Mouse (Mus musculus) heart, embryonic 16.5 days (tissue): ENCODE results near the gene Tbc1d15. TPM values are rescaled to one million over a fixed set of nuclear protein-coding genes. Genes with fewer than 3 reads are reported as not detected.

Source experiments
- ATAC-seq: fragments of 200-750 bp; cut with Nextera tagmentation; replicated peaks from 2 replicates; pipeline ENCODE4 v1.8.0; 2017; ENCODE audit warnings: moderate number of reproducible peaks; ENCODE audit not compliant: insufficient read depth, low FRiP score; ENCODE audit errors: extremely low read depth
- H3K27ac ChIP-seq: fragments of 300-500 bp; sonication (generic); 2 replicates; pipeline ENCODE4 v1.5.1; 2014; ENCODE audit warnings: mild to moderate bottlenecking, low read length, control low read depth, moderate library complexity
- H3K27me3 ChIP-seq: fragments of 300-500 bp; sonication (generic); 2 replicates; pipeline ENCODE4 v1.6.1; 2014; ENCODE audit warnings: low read length, mixed read lengths; ENCODE audit not compliant: control insufficient read depth, insufficient read depth
- H3K36me3 ChIP-seq: fragments of 300-500 bp; sonication (generic); 2 replicates; pipeline ENCODE4 v1.6.1; 2014; ENCODE audit not compliant: control insufficient read depth, insufficient read depth
- H3K4me1 ChIP-seq: fragments of 300-500 bp; sonication (generic); 2 replicates; pipeline ENCODE4 v1.6.1; 2014; ENCODE audit warnings: low read length, mixed read lengths; ENCODE audit not compliant: control insufficient read depth, insufficient read depth
- H3K4me2 ChIP-seq: fragments of 300-500 bp; sonication (generic); 2 replicates; pipeline ENCODE4 v1.6.1; 2014; ENCODE audit warnings: low read depth, mild to moderate bottlenecking, control low read depth, low read length
- H3K4me3 ChIP-seq: fragments of 300-500 bp; sonication (generic); 2 replicates; pipeline ENCODE4 v1.5.1; 2014; ENCODE audit warnings: mild to moderate bottlenecking, control low read depth, low read length
- H3K9ac ChIP-seq: fragments of 300-500 bp; sonication (generic); 2 replicates; pipeline ENCODE4 v1.6.1; 2014; ENCODE audit warnings: low read length, control low read depth
- H3K9me3 ChIP-seq: fragments of 300-500 bp; sonication (generic); replicated peaks from 2 replicates; pipeline ENCODE4 v1.6.1; 2016; ENCODE audit warnings: low read length; ENCODE audit not compliant: control insufficient read depth
- WGBS: fragments of 180-500 bp; shearing (Covaris S2); extraction: QIAGEN DNeasy Blood & Tissue Kit; methylation state at CpG from one replicate; pipeline ENCODE4 v1.1.7; 2014; 5-methylcytosine and 5-hydroxymethylcytosine counted together
- polyA plus RNA-seq: library from polyadenylated mRNA; unstranded; fragments of >200 nt; fragmentation: Nextera tagmentation; extraction: Ambion mirVana; gene quantifications from 2 replicates; pipeline ENCODE4 v1.2.1, GENCODE M21; 2015

Gene Tbc1d15
- polyA plus RNA-seq, 1 experiment from 2014 or later: 42.2 TPM

DNA sequence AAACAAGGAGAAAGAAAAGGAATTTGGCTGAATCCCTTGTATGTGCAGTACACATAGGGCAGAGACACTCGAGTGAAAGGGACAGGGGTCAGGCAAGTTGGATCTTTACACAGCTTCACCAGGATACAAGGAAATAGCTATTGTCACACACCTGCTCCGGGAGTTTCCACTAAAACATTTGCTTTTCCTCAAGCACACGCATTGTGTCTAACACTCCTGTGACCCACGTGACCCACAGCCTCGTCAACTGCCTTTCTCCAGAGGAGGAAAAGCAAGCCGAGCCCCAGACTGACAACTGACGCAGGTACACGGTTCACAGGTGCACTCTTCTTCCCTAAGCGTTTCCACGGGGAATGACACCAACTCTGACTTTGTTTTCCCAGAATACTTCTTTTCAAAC is 32.9 kb upstream of the Tbc1d15 start:
- 69% methylated on average over 10 of the region's 10 CpGs for WGBS
- no peaks in the 10 kb centered on the region for H3K4me1 ChIP-seq

DNA sequence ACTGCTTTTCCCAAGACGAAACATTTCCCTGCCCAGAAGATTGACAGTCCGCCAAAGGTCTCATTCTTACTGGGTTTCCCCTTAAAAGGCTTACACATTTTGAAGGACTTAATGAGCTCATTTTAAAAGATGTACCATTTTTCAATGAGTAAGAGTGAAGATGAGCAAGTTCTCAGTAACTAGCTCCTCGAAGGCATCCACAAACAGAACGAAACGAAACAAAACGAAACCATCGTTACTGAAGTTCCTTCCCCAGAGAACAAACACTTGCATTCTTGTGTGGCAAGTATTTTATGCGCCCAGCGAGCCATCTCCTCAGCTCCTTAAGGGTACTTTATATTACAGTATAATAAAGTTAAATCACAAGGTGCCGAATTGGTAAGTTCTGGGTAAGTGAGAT is 30.1 kb upstream of the Tbc1d15 start:
- no peak for ATAC-seq
- Histone ChIP-seq H3K27ac (no peak overlapping the region), H3K9ac (no peak overlapping the region), H3K4me1 (no peaks in the 10 kb centered on the region), H3K36me3 (peaks cover 5% of the 10 kb centered on the region), H3K4me2 (no peak overlapping the region), H3K4me3 (no peak overlapping the region), H3K27me3 (no peaks in the 10 kb centered on the region), H3K9me3 (no peaks in the 10 kb centered on the region)
- 91% methylated on average over 10 of the region's 10 CpGs for WGBS

More for the DNA sequence above, 32.9 kb upstream of the Tbc1d15 start:
- Histone ChIP-seq H3K4me2 (no peak overlapping the region), H3K9me3 (no peaks in the 10 kb centered on the region), H3K9ac (no peak overlapping the region), H3K4me3 (no peak overlapping the region), H3K27me3 (no peaks in the 10 kb centered on the region), H3K36me3 (peaks cover 23% of the 10 kb centered on the region), H3K27ac (no peak overlapping the region)
- ATAC-seq: no peak

DNA sequence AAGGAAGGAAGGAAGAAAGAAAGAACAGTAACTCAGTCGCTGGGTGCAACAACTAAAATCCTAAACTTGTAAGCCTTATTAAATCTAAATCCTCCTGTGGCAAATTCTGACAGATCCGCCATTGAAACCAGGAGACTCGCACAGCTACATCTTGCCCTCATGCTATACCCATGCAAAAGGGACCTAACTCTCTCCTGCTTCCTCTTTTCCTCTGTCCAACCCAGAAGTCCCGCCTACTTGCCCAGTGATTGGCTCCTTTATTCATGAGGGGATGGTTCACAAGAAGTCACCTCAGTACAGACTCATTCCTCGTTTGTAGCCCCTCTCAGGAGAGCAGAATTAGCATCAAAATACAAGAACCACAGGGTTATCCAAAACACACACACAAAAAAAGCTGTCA is 20.4 kb upstream of the Tbc1d15 start:
- no peak overlapping the region for H3K27ac ChIP-seq
- no peak overlapping the region for H3K4me3 ChIP-seq
- H3K9me3 ChIP-seq: no peaks in the 10 kb centered on the region
- H3K4me1 ChIP-seq: no peaks in the 10 kb centered on the region
- no peak for ATAC-seq
- no peaks in the 10 kb centered on the region for H3K36me3 ChIP-seq
- WGBS: 55% methylated on average over 5 of the region's 5 CpGs
- no peak overlapping the region for H3K9ac ChIP-seq
- H3K27me3 ChIP-seq: no peaks in the 10 kb centered on the region
- H3K4me2 ChIP-seq: no peak overlapping the region

DNA sequence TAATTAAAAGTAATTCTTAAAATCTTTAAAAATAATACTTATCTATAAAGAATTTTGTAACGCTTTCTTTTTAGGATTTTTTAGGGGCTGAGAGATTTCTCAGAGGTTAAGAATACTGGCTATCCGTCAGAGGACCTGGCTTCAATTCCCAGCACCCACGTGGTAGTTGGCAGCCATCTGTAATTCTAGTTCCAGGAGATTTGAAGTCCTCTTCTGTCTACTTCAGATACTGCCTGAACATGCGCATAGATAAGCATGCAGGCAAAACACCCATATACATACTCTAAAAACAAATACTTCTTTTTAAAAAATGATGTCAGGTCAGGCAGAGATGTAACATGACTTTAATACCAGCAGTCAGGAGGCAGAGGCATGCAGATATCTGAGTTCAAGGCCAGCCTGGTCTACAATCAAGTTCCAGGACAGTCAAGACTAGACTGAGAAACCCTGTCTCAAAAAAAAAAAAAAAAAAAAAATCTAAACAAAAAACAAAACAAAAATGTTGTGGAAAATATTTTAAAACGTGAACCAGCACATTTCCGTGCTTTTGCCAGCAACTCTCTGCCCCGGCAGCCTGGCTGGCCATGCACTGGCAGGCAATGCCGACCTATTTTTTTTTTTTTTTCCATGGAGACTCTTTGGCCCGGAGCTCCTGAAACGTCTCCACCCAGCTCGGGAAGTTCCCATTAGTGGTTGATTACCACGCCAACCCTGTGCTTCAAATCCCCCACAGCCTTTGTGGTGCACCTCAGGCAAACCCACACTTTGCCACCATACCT is 19.5 kb upstream of the Tbc1d15 start:
- no peak overlapping the region for H3K4me3 ChIP-seq
- no peaks in the 10 kb centered on the region for H3K4me1 ChIP-seq
- no peak for ATAC-seq
- H3K27ac ChIP-seq: no peak overlapping the region
- no peak overlapping the region for H3K9ac ChIP-seq
- no peak overlapping the region for H3K4me2 ChIP-seq
- 82% methylated on average over 12 of the region's 12 CpGs for WGBS
- H3K36me3 ChIP-seq: no peaks in the 10 kb centered on the region
- H3K27me3 ChIP-seq: no peaks in the 10 kb centered on the region
- no peaks in the 10 kb centered on the region for H3K9me3 ChIP-seq

DNA sequence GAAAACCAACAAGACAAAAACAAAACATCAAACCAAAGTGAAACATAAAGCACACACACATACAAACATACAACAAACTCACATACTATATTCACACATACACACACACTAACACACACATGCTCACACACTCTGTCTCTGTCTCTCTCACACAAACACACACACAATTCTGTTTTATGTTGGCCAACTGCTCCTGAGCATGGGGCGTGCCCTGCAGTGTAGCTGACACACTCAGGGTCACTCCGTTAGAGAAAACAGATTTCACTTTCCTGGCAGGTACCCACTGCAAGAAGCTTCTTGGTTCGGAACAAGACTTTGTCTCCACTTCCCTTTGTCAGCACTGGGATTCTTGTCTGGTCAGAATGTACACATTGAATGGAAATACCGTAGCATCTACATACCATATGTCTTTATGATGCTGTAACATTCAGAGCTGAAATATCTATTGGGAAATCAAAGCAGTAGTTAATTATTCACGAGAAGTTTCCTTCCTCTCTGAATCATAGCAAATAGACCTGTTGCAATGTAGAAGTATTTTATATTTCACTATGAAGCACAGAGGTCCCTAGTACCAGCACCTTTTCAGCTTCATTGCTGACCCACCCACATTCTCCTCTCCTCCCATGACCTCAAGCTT is 11.8 kb upstream of the Tbc1d15 start:
- Histone ChIP-seq H3K4me2 (no peak overlapping the region), H3K27me3 (no peaks in the 10 kb centered on the region), H3K4me1 (no peaks in the 10 kb centered on the region), H3K4me3 (no peak overlapping the region), H3K9me3 (peaks cover 8% of the 10 kb centered on the region), H3K9ac (no peak overlapping the region), H3K27ac (no peak overlapping the region), H3K36me3 (no peaks in the 10 kb centered on the region)
- ATAC-seq: no peak
- WGBS: 63% methylated on average over 5 of the region's 5 CpGs

DNA sequence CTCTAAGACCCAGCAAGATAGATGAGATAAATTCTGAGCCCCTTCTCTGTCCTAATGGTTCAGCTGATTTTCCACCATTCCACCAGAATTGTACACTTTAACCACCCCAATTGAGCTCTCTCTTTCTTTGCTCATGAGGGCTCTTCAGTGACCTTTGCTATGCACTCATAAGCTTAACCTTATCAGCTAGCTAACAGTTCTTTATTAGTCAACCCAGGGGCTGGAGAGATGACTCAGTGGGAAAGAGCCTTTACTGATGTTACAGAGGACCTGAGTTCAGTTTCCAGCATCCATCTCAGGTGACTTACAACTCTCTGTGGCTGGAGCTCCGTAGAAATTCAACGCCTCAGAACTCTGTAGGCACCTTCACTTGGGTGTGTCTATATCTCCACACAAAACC is 11.0 kb upstream of the Tbc1d15 start:
- ATAC-seq: no peak
- Histone ChIP-seq H3K36me3 (no peaks in the 10 kb centered on the region), H3K4me2 (no peak overlapping the region), H3K27ac (no peak overlapping the region), H3K4me3 (no peak overlapping the region), H3K9ac (no peak overlapping the region), H3K27me3 (no peaks in the 10 kb centered on the region), H3K4me1 (no peaks in the 10 kb centered on the region), H3K9me3 (peaks cover 8% of the 10 kb centered on the region)
- 87% methylated on average over 2 of the region's 2 CpGs for WGBS

DNA sequence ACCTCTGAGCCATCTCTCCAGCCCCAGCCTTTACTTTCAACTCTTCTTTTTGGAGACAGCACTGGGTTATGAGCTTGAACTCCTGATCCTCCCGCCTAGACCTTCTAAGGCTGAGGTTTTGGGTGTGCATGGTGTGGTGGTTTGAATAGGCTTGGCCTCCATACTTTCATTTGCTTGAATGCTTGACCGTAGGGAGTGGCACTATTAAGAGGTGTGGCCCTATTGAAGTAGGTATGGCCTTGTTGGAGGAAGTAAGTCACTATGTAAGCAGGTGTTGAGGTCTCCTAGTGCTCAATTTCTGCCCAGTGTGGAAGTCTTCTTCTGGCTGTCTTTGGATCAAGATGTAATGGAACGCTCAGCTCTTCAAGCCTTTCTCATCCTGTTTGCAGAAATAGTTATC is 10.2 kb upstream of the Tbc1d15 start:
- no peak for ATAC-seq
- 79% methylated on average over 3 of the region's 3 CpGs for WGBS

DNA sequence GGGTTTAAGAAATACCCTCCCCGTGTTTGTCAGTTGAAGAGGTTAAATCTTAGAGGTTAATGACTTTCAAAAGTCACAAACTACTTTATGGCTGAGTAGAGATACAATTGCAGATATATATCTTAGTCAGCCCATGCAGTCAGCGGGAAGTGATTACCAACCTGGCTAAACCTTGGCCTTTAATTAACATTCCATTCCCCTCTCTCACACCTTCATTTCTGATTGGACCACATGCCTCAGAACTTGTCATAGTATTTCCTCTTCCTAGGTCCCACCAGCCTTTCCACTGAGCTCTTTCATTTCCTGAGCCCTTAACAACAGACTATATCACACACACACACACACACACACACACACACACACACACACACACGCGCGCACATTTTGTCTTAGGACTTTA is 4.9 kb upstream of the Tbc1d15 start:
- H3K4me1 ChIP-seq: peaks cover 5% of the 10 kb centered on the region; the same call in 1 of the 2 replicates
- no peak overlapping the region for H3K4me3 ChIP-seq
- H3K4me2 ChIP-seq: no peak overlapping the region
- ATAC-seq: no peak
- no peaks in the 10 kb centered on the region for H3K36me3 ChIP-seq
- no peak overlapping the region for H3K9ac ChIP-seq
- no peaks in the 10 kb centered on the region for H3K27me3 ChIP-seq
- H3K27ac ChIP-seq: no peak overlapping the region
- 84% methylated on average over 5 of the region's 5 CpGs for WGBS
- peaks cover 8% of the 10 kb centered on the region for H3K9me3 ChIP-seq

More for the DNA sequence above, 10.2 kb upstream of the Tbc1d15 start:
- no peaks in the 10 kb centered on the region for H3K4me1 ChIP-seq
- H3K4me3 ChIP-seq: no peak overlapping the region
- no peak overlapping the region for H3K27ac ChIP-seq
- peaks cover 8% of the 10 kb centered on the region for H3K9me3 ChIP-seq
- H3K36me3 ChIP-seq: no peaks in the 10 kb centered on the region
- H3K27me3 ChIP-seq: no peaks in the 10 kb centered on the region
- no peak overlapping the region for H3K4me2 ChIP-seq
- no peak overlapping the region for H3K9ac ChIP-seq

DNA sequence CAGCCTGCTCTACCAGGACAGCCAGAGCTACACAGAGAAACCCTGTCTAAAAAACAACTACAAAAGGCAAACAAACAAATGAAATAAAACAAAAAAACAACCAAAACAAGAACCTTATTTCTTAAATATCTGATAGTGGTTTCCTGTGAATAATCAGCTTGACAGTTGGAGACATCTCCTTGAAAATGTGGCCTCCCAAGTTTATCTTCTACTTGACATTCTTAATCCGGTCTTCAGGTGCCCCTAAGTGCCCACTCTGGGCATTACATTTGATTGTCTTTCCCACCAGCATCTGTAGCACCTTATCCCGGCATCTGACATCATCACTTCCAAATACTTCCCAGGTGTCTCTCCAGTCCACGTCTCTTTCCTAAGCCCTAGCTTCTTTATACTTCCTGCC is 2.3 kb upstream of the Tbc1d15 start:
- Histone ChIP-seq H3K4me1 (peaks cover 13% of the 10 kb centered on the region), H3K27me3 (no peaks in the 10 kb centered on the region), H3K4me3 (no peak overlapping the region), H3K27ac (no peak overlapping the region), H3K9ac (no peak overlapping the region), H3K4me2 (no peak overlapping the region), H3K9me3 (no peaks in the 10 kb centered on the region), H3K36me3 (no peaks in the 10 kb centered on the region)
- 50% methylated on average over 3 of the region's 3 CpGs for WGBS
- no peak for ATAC-seq
